Mouse (Mus musculus): ENCODE data around the gene Fnbp1. TPM values are rescaled to one million over a fixed set of nuclear protein-coding genes. Genes with fewer than 3 reads are reported as not detected.
A peak's percentile ranks its signal among the peaks of the same experiment; 100 is the strongest.
"Not testable (repeated sequence)": the region's sequence is repeated elsewhere in the genome, so short reads cannot be mapped to it uniquely, and the experiment has no call there.

The Fnbp1 gene
- polyA plus RNA-seq, 1 experiment from 2014 or later, result 18.7 TPM

DNA sequence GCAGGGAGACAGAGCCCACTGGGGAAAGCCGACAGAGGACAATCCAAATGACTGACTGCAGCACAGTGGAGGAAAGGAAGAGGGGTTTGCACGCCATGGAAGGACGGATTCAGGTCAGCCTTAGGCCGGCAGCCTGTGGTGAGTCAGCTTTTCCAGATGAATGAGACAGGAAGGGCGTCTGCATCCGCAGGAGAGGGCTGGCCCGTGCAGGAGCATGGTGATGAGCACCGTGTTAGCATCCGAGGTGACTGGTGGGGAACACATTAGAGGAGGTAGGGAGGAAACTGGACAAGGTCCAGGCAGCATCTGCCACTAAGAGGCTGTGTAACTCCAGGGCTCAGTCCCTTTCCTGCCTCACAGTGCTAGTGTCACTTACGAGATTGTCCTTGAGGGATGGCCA is 27.2 kb upstream of the Fnbp1 start:
- ATAC-seq (ENCODE audit: extremely low read depth, insufficient number of reproducible peaks, low FRiP score, low TSS enrichment), result no peak
- H3K27ac ChIP-seq (replicated peaks), result peak overlapping the region; percentile 59
- no peak overlapping the region for H3K4me2 ChIP-seq
- no peak overlapping the region for H3K9ac ChIP-seq
- 74% methylated on average over 10 of the region's 10 CpGs for WGBS
- no peaks in the 10 kb centered on the region for H3K27me3 ChIP-seq (replicated peaks)
- H3K4me1 ChIP-seq, result peaks cover 38% of the 10 kb centered on the region
- H3K9me3 ChIP-seq, result no peaks in the 10 kb centered on the region
- H3K4me3 ChIP-seq, result no peak overlapping the region
- H3K36me3 ChIP-seq, result peaks cover 76% of the 10 kb centered on the region

DNA sequence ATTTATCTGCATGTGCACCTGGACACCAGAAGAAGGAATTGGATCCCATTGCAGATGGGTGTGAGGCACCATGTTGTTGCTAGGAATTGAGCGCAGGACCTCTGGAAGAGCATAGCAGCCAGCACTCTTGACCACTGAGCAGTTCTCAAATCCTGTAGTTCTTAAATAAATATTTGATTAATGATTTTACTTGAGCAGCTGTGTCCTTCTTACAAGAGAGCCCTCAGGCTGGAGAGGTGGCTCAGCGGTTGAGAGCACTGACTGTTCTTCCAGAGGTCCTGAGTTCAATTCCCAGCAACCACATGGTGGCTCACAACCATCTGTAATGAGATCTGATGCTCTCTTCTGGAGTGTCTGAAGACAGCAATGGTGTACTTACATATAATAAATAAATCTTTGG is 25.8 kb upstream of the Fnbp1 start:
- H3K4me3 ChIP-seq; ATAC-seq (ENCODE audit: extremely low read depth, insufficient number of reproducible peaks, low FRiP score, low TSS enrichment); H3K9me3 ChIP-seq; H3K27me3 ChIP-seq (replicated peaks); H3K9ac ChIP-seq; H3K27ac ChIP-seq (replicated peaks); H3K4me2 ChIP-seq: not testable (repeated sequence)
- WGBS, result 93% methylated on average over 2 of the region's 2 CpGs
- Histone ChIP-seq H3K4me1 (peaks cover 53% of the 10 kb centered on the region), H3K36me3 (peaks cover 62% of the 10 kb centered on the region)

DNA sequence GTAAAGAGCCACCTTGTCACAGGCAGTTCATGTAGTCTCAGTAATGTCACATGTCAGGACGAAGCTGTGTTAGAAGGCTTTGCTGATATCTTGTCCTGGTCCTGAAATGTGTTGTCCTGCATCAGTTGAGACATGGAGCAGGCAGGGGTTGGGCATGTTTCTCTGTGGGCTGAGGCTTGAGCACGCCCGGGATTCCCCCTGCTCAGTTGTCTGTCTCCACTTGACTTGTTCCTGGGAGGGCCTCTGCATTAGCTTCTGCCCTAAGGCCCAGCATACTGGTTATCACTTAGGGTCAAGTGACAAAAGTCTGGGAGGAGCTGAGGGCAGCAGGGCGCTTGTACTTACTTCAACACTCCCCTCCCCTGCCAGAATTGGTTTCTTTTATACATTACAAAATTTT is 23.7 kb upstream of the Fnbp1 start:
- Histone ChIP-seq H3K4me3 (no peak overlapping the region), H3K4me2 (peak overlapping the region; percentile 45), H3K27ac (replicated peaks) (peak overlapping the region; percentile 96), H3K27me3 (replicated peaks) (no peaks in the 10 kb centered on the region), H3K9ac (peak overlapping the region; percentile 68), H3K9me3 (no peaks in the 10 kb centered on the region), H3K36me3 (peaks cover 41% of the 10 kb centered on the region), H3K4me1 (peaks cover 54% of the 10 kb centered on the region)
- 18% methylated on average over 4 of the region's 4 CpGs for WGBS
- ATAC-seq (ENCODE audit: extremely low read depth, insufficient number of reproducible peaks, low FRiP score, low TSS enrichment), result peak; percentile 5; the same call in 1 of the 2 replicates

DNA sequence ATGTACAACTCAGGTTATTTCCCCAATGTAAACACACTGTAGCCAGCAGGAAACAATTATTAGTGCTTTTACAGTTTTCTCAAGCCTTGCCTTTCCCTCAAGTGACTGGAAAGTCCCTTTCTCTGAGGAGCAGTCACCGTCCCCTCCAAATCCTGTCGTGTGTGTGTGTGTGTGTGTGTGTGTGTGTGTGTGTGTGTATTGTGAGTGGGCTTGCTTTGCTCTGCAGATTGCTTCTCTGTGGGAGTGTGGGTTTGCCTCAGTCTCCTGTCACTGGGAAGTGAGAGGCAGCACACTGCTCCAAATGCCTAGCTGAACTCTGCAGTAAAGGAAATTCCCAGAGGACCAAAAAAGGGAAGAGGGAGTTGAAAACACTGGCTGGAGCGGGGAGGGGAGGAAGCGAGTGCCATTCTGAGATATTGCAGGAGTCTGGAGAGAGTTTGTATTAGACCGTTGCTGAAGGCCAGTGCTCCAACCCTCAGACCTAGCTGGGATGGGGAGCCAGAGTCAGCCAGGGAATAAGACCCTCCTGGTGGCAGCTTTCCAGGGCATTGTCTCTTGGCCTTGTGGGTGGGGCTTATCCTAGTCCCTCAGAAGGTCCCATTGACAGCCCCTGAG is 23.1 kb upstream of the Fnbp1 start:
- Histone ChIP-seq H3K27me3 (replicated peaks) (no peaks in the 10 kb centered on the region), H3K4me3 (no peak overlapping the region), H3K4me2 (peak overlapping the region; percentile 45), H3K36me3 (peaks cover 38% of the 10 kb centered on the region), H3K27ac (replicated peaks) (peak overlapping the region; percentile 96), H3K9ac (peak overlapping the region; percentile 68), H3K9me3 (no peaks in the 10 kb centered on the region), H3K4me1 (peaks cover 55% of the 10 kb centered on the region)
- peak; percentile 55 for ATAC-seq (ENCODE audit: extremely low read depth, insufficient number of reproducible peaks, low FRiP score, low TSS enrichment)
- 16% methylated on average over 5 of the region's 5 CpGs for WGBS

DNA sequence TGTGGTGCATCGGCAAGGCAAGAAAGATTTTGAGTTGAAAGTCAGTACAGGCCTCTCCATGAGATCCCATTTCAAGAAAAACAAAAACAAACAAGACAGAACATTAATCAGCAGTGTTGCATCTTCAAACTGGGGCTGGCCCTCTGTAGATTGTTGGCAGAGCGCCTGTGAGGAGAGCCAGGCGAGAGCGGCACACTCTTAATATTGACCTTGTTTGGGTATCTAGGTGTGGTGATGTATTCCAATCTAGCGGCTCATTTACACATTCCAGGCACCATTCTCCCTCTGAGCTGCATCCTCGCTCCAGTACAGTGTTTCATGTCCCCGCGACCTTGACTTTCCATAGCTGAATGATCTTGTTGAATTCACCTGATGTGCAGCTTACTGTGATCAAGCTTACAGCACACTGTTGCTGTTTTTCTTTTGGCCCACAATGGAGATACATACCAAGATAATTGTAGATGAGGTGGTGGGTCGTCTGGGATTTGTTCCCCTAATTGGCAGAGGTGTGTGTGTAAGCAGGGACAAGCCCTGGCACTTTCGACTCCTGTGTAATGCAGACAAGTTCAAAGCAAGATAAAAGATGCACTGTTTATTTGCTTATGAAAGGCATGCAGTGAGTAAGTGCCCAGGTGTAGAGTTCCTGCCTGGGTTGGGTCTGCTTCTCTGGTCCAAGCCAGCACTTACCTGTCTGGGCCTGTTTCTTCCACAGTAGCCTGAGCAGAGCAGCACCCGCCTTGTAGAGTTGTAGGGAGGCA is 21.7 kb upstream of the Fnbp1 start:
- Histone ChIP-seq H3K27me3 (replicated peaks) (no peaks in the 10 kb centered on the region), H3K9ac (peak overlapping the region; percentile 68; the same call in 1 of the 2 replicates), H3K4me2 (no peak overlapping the region), H3K4me3 (no peak overlapping the region), H3K36me3 (peaks cover 31% of the 10 kb centered on the region), H3K9me3 (no peaks in the 10 kb centered on the region), H3K27ac (replicated peaks) (peak overlapping the region; percentile 96), H3K4me1 (peaks cover 66% of the 10 kb centered on the region)
- ATAC-seq (ENCODE audit: extremely low read depth, insufficient number of reproducible peaks, low FRiP score, low TSS enrichment), result no peak
- whole genome bisulfite sequencing, result 46% methylated on average over 11 of the region's 11 CpGs

DNA sequence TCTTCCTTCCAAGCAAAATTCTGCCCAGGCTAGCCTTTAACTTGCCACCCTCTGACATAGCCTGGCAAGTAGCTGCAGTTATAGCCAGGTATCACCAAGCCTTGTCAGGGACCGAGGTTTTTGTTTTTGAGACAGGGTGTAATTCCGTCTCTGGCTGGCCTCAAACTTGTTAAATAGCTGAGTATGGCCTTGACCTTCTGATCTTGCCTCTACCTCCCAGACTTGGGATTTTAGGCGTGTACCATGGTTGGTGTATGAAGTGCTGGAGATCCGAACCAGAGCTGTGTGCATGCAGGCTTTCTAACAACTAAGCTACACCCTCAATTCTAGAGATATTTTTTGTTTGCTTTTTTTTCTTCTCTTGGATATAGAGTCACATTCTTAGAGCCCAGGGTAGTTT is 19.8 kb upstream of the Fnbp1 start:
- 79% methylated on average over 4 of the region's 4 CpGs for WGBS
- no peaks in the 10 kb centered on the region for H3K9me3 ChIP-seq
- no peaks in the 10 kb centered on the region for H3K27me3 ChIP-seq (replicated peaks)
- ATAC-seq (ENCODE audit: extremely low read depth, insufficient number of reproducible peaks, low FRiP score, low TSS enrichment), result no peak
- H3K27ac ChIP-seq (replicated peaks), result no peak overlapping the region; the same call in 1 of the 2 replicates
- peaks cover 11% of the 10 kb centered on the region for H3K36me3 ChIP-seq
- no peak overlapping the region for H3K9ac ChIP-seq
- no peak overlapping the region for H3K4me2 ChIP-seq
- H3K4me1 ChIP-seq, result peaks cover 71% of the 10 kb centered on the region
- no peak overlapping the region for H3K4me3 ChIP-seq

DNA sequence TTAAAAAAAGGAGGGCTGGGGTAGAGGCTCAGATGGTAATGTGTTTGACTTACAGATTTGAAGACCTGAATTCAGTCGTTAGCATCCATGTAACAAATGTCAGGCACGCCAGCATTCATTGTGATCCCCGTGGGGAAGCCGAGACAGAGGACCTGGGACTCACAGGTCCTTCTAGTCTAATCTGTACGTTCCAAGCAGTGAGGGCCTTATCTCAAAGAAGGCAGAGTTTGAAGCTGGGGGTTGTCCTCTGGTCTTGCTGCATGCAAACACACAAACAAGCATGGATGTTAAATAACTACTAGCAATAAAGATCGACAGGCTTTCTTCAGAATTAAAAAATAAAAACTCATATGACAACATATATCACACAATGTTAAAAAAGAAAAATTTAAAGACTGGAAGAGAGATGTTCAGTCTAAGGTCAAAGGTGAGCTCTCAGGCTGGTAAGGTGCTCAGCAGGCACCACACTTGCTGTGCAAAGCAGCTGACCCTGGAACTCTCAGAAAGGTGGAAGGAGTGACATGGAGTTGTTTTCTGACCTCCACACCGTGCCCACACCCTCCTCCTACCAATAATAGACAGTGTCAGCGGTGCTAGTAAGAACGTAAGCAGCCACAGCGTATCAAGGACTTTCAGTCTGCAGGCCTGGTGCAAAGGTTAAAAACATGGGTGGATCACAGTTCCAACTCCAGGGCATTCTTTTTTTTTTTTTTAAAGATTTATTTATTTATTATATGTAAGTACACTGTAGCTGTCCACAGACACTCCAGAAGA is 18.5 kb upstream of the Fnbp1 start:
- Histone ChIP-seq H3K36me3 (0 out of 2 replicates have a peak, but pooled peaks cover 9% of the 10 kb centered on the region), H3K4me3 (no peak overlapping the region), H3K4me2 (no peak overlapping the region), H3K9ac (no peak overlapping the region; the same call in 1 of the 2 replicates), H3K9me3 (no peaks in the 10 kb centered on the region), H3K27me3 (replicated peaks) (no peaks in the 10 kb centered on the region), H3K27ac (replicated peaks) (no peak overlapping the region), H3K4me1 (peaks cover 68% of the 10 kb centered on the region)
- WGBS, result 56% methylated on average over 10 of the region's 10 CpGs
- ATAC-seq (ENCODE audit: extremely low read depth, insufficient number of reproducible peaks, low FRiP score, low TSS enrichment), result no peak

DNA sequence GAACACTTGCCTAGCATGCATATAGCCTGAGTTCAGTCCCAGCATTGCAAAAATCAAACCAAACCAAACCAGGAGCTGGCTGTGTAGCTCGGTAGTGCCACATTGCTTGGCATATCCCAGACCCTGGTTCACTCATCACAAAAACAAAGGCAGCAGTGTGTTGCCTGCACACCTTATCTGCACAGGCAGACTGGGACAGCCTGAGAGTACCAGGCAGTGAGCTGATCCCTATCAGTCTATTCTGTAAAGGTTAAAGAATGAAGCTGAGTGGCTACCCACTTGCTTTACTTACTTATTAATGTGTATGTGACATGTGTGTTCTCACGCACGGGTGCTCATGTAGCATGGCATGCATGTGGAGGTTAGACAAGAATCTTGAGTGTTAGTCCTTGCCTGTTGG is 15.0 kb upstream of the Fnbp1 start:
- ATAC-seq (ENCODE audit: extremely low read depth, insufficient number of reproducible peaks, low FRiP score, low TSS enrichment), result no peak
- Histone ChIP-seq H3K9ac (no peak overlapping the region; the same call in 1 of the 2 replicates), H3K36me3 (peaks cover 14% of the 10 kb centered on the region; the same call in 1 of the 2 replicates), H3K9me3 (no peaks in the 10 kb centered on the region), H3K4me1 (peaks cover 52% of the 10 kb centered on the region), H3K4me2 (no peak overlapping the region), H3K27me3 (replicated peaks) (no peaks in the 10 kb centered on the region), H3K27ac (replicated peaks) (0 out of 2 replicates have a peak overlapping the region, but pooled peaks have one; percentile 2), H3K4me3 (no peak overlapping the region)
- WGBS, result 63% methylated on average over 3 of the region's 3 CpGs

DNA sequence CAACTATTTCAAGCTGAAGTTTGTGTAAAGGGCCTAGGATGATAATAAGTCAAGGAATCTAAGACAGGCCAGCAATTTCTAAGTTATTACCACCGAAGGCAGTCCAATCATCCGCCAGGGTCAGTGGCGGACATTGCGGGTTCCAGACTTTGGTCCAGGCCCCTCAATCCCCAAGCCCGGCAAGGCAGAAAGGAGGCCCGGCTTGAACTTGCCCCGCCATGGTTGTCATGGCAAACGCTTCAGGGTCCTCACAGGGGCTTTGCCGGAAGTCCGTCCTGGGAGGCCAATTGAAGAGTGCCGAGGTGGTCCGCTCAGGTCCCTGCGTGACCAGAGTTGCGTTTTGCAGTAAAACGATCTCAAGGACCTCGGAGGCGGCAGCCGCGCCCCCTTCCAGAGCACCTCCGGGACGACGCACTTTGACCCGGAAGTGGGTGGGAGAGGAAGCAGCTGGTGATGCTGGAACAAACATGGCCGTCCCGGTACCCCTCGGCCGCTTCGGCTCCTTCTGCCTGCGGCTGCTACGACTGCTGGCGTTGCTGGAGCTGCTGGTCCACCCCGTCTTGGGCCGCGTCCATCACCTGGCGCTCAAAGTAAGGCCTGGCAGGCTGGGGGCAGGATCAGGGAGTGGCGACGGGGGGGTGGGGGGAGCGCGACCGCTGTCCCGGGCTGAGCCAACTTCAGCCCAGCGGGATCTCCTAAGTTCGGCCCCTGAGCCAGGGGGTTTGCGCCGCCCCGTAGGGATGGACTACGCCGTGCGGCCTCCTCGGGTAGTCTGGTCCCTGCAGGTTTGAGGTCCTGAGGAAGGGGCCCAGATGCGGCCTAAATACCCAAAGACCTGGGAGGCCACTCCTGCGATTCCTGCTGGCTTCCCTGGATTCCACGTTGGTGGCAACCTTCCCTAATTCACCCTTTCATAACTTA is 10.3 kb upstream of the Fnbp1 start, which contains the start of gene Gpr107:
Gpr107 (plus strand) TSS at position 425 of the 921 bp plus-strand sequence.
- H3K36me3 ChIP-seq, result peaks cover 44% of the 10 kb centered on the region
- H3K9ac ChIP-seq, result peak within 1 kb of the TSS; percentile 95
- peak within 1 kb of the TSS; percentile 98 for H3K4me3 ChIP-seq
- H3K4me2 ChIP-seq, result peak within 1 kb of the TSS; percentile 87
- H3K9me3 ChIP-seq, result no peaks in the 10 kb centered on the region
- H3K27ac ChIP-seq (replicated peaks), result peak within 1 kb of the TSS; percentile 88
- under 1% methylated on average over 53 of the region's 53 CpGs for WGBS
- ATAC-seq (ENCODE audit: extremely low read depth, insufficient number of reproducible peaks, low FRiP score, low TSS enrichment), result peak; percentile 58; the same call in 1 of the 2 replicates
- H3K4me1 ChIP-seq, result peaks cover 37% of the 10 kb centered on the region
- no peaks in the 10 kb centered on the region for H3K27me3 ChIP-seq (replicated peaks)

DNA sequence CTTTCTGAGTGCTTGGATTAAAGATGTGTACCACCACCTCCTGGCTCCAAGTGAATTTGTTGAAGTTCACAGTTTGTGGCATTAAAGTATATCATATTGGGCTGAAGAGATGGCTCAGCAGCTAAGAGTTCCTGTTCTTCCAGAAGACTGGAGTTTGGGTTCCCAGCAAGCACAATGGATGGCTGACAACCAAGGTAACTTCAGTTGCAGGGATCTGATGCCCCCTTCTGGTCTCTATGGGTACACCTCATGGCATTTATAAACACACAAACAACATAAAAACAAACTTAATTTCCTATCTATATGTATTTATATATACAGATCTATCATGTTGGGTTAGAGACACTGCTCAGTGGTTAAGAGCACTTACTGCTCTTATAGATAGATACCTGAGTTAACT is 9.0 kb upstream of the Fnbp1 start:
- Histone ChIP-seq H3K27me3 (replicated peaks) (no peaks in the 10 kb centered on the region), H3K4me2 (no peak overlapping the region), H3K36me3 (peaks cover 58% of the 10 kb centered on the region), H3K4me1 (peaks cover 23% of the 10 kb centered on the region), H3K27ac (replicated peaks) (no peak overlapping the region), H3K9me3 (no peaks in the 10 kb centered on the region), H3K4me3 (no peak overlapping the region), H3K9ac (no peak overlapping the region)
- ATAC-seq (ENCODE audit: extremely low read depth, insufficient number of reproducible peaks, low FRiP score, low TSS enrichment), result no peak

All from heart, embryonic 13.5 days (tissue).